Mouse (Mus musculus): ENCODE measurements around the gene Nfkb1. TPM values are rescaled to one million over a fixed set of nuclear protein-coding genes. Genes with fewer than 3 reads are reported as not detected.

Gene Nfkb1
- total RNA-seq (2012; rRNA removed), result 36.3 and 44.8 TPM in 2 replicates
- 10 to 100 TPM; 59.9 to 93.6 TPM for polyA plus RNA-seq (2012; ENCODE audit: insufficient read depth in 1 of 2, insufficient read length in 2 of 2, low read depth in 1 of 2, low replicate concordance in 2 of 2, missing spikeins in 1 of 2)

- peaks cover 30 to 32% of the 10 kb centered on the region in 2 experiments for H3K4me1 ChIP-seq (ENCODE audit: control insufficient read depth in 1 of 2, insufficient read depth in 2 of 2, low read length in 2 of 2)
- DNase-seq (ENCODE audit: low read depth, low spot score), result peak; percentile 52
- H3K9me3 ChIP-seq (replicated peaks; ENCODE audit: insufficient read depth, low read length), result no peaks in the 10 kb centered on the region
- H3K4me3 ChIP-seq (ENCODE audit: control insufficient read depth in 1 of 2, insufficient read depth in 1 of 2, low read depth in 2 of 2, low read length in 2 of 2), result peak within 1 kb of the TSS; percentile 88 to 94
- peaks cover 0 to 33% of the 10 kb centered on the region in 2 experiments; a peak in 2 of 4 replicates for H3K36me3 ChIP-seq (ENCODE audit: control insufficient read depth in 1 of 2, insufficient read depth in 2 of 2, low read length in 2 of 2)
- no peaks in the 10 kb centered on the region for H3K27me3 ChIP-seq (ENCODE audit: control insufficient read depth in 1 of 2, insufficient read depth in 2 of 2, low read length in 2 of 2)
- peak within 1 kb of the TSS; percentile 97 for H3K9ac ChIP-seq (ENCODE audit: control insufficient read depth, low read depth, low read length, poor library complexity, severe bottlenecking)
- H3K27ac ChIP-seq (ENCODE audit: control insufficient read depth, low read depth, low read length), result peak within 1 kb of the TSS; percentile 53
- H3K79me2 ChIP-seq (ENCODE audit: control insufficient read depth, insufficient read depth, low read length, poor library complexity), result peaks cover 18% of the 10 kb centered on the region
- TF ChIP-seq RAD21 (IDR thresholded peaks at IDR 0.05; ENCODE audit: low read depth, low read length), result no peak
- no peak for TF ChIP-seq USF2 (IDR thresholded peaks at IDR 0.05; ENCODE audit: borderline replicate concordance in 1 of 2, insufficient read depth in 1 of 2, low read depth in 1 of 2, low read length in 2 of 2)
- TF ChIP-seq TAL1 (IDR thresholded peaks at IDR 0.05; ENCODE audit: low read length), result no peak
- TF ChIP-seq MYC (IDR thresholded peaks at IDR 0.05; ENCODE audit: low read depth, low read length), result no peak
- 0 out of 2 replicates have a peak, but pooled peaks have one; percentile 47 for TF ChIP-seq UBTF (IDR thresholded peaks at IDR 0.05; ENCODE audit: borderline replicate concordance, insufficient read depth, low read depth, low read length)
- TF ChIP-seq MEF2A (IDR thresholded peaks at IDR 0.05; ENCODE audit: extremely low read depth, insufficient replicate concordance, low read depth, low read length, poor library complexity, severe bottlenecking), result no peak
- TF ChIP-seq GABPA (IDR thresholded peaks at IDR 0.05; ENCODE audit: low read depth, low read length), result no peak
- TF ChIP-seq ZKSCAN1 (IDR thresholded peaks at IDR 0.05; ENCODE audit: low read depth, low read length), result no peak
- TF ChIP-seq MAX (IDR thresholded peaks at IDR 0.05; ENCODE audit: low read length), result no peak
- no peak for TF ChIP-seq TBP (IDR thresholded peaks at IDR 0.05; ENCODE audit: low read depth, low read length)
- TF ChIP-seq ETS1 (IDR thresholded peaks at IDR 0.05; ENCODE audit: low read depth, low read length), result no peak
- TF ChIP-seq MXI1 (IDR thresholded peaks at IDR 0.05; ENCODE audit: low read depth, low read length), result no peak
- no peak for TF ChIP-seq SMC3 (IDR thresholded peaks at IDR 0.05; ENCODE audit: low read depth, low read length)
- no peak for TF ChIP-seq ZMIZ1 (IDR thresholded peaks at IDR 0.05; ENCODE audit: low read depth, low read length)
- TF ChIP-seq MAZ (IDR thresholded peaks at IDR 0.05; ENCODE audit: low read depth, low read length), result no peak
- 0 out of 2 replicates have a peak, but pooled peaks have one; percentile 17 for TF ChIP-seq TCF12 (IDR thresholded peaks at IDR 0.05; ENCODE audit: low read depth, low read length)
- no peak for TF ChIP-seq POLR2AphosphoS2 (IDR thresholded peaks at IDR 0.05; ENCODE audit: low read length)
- TF ChIP-seq CHD2 (IDR thresholded peaks at IDR 0.05; ENCODE audit: low read length), result no peak
- no peak for TF ChIP-seq RCOR1 (IDR thresholded peaks at IDR 0.05; ENCODE audit: low read depth, low read length)
- TF ChIP-seq POLR2A (IDR thresholded peaks at IDR 0.05; ENCODE audit: control insufficient read depth in 1 of 2, insufficient read depth in 1 of 2, low read depth in 1 of 2, low read length in 2 of 2, poor library complexity in 1 of 2), result peak in 1 of 2 experiments; percentile 30; a peak in 1 of 4 replicates
- 0 out of 2 replicates have a peak, but pooled peaks have one; percentile 18 for TF ChIP-seq NRF1 (IDR thresholded peaks at IDR 0.05; ENCODE audit: insufficient read depth, low read depth, low read length, poor library complexity, severe bottlenecking)
- TF ChIP-seq GATA1 (IDR thresholded peaks at IDR 0.05; ENCODE audit: low read depth, low read length), result no peak
- no peak for TF ChIP-seq MYB (IDR thresholded peaks at IDR 0.05; ENCODE audit: low read depth, low read length)
- TF ChIP-seq BHLHE40 (IDR thresholded peaks at IDR 0.05; ENCODE audit: borderline replicate concordance, low read depth, low read length), result no peak
- no peak for TF ChIP-seq ZC3H11A (IDR thresholded peaks at IDR 0.05; ENCODE audit: low read depth, low read length)
- no peak for TF ChIP-seq CTCF (IDR thresholded peaks at IDR 0.05 in 2 of 3, conservative IDR thresholded peaks at IDR 0.05 in 1 of 3; ENCODE audit: control insufficient read depth in 1 of 3, insufficient read depth in 1 of 3, low read depth in 2 of 3, low read length in 3 of 3, poor library complexity in 1 of 3, severe bottlenecking in 1 of 3)
- no peak for TF ChIP-seq USF1 (IDR thresholded peaks at IDR 0.05; ENCODE audit: low read depth, low read length)
- peak; percentile 32; the same call in 1 of the 2 replicates for TF ChIP-seq NELFE (IDR thresholded peaks at IDR 0.05; ENCODE audit: low read depth, low read length)
- no peak for TF ChIP-seq SIN3A (IDR thresholded peaks at IDR 0.05; ENCODE audit: low read length)
- TF ChIP-seq JUND (IDR thresholded peaks at IDR 0.05; ENCODE audit: low read depth, low read length), result no peak
- no peak for TF ChIP-seq ZNF384 (IDR thresholded peaks at IDR 0.05; ENCODE audit: low read depth, low read length)
- no peak for TF ChIP-seq EP300 (IDR thresholded peaks at IDR 0.05; ENCODE audit: low read depth in 1 of 2, low read length in 2 of 2)
- no peak for TF ChIP-seq POLR2AphosphoS5 (IDR thresholded peaks at IDR 0.05; ENCODE audit: borderline replicate concordance, low read depth, low read length)
- 0 out of 2 replicates have a peak, but pooled peaks have one; percentile 25 for TF ChIP-seq ELF1 (IDR thresholded peaks at IDR 0.05; ENCODE audit: low read depth, low read length)
Observed at GRCm38 (mm10) chr3:135691191-135692131, at the start of gene Nfkb1. TSS of gene Nfkb1 (minus strand) at chr3:135691547.

Measured in MEL (cell line).